Mouse (Mus musculus): ENCODE data around the gene Vmn2r33. TPM values are rescaled to one million over a fixed set of nuclear protein-coding genes. Genes with fewer than 3 reads are reported as not detected.

The Vmn2r33 gene
- not detected in 2 replicates for polyA plus RNA-seq (2015; fragmentation: Nextera tagmentation; extraction: Ambion mirVana)

DNA sequence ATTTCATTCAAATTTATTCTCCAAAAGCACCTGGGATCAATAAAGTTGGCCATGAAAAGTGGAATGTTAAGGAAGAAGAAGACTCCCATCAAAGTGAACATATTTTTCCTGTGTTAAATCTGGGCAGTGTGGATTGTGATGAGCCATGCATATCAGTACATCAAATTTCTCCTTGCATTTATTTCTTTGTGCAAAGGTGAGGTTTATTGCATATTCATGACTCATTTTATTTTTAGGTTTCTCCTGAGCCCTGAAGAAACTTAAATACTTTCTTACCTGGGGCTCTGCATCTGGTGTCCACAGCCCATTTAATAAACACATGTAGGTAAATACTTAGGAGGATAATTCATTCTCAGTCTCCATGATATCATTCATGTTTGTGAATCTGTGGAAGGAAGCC lies at the start of gene Vmn2r33:
Vmn2r33 (minus strand) TSS at position 101 of the 400 bp plus-strand sequence.

Other genes with a start within 250 kb of the Vmn2r33 start
- 0.03 and 0.11 TPM in 2 replicates for gene Vmn2r30, start 229.2 kb downstream of the Vmn2r33 start, polyA plus RNA-seq (2015; fragmentation: Nextera tagmentation; extraction: Ambion mirVana)
- 1.1 TPM in 2 replicates for gene Gm45783, start 192.2 kb downstream of the Vmn2r33 start, polyA plus RNA-seq (2015; fragmentation: Nextera tagmentation; extraction: Ambion mirVana)
- not detected in 2 replicates for gene Vmn2r31, start 167.1 kb downstream of the Vmn2r33 start, polyA plus RNA-seq (2015; fragmentation: Nextera tagmentation; extraction: Ambion mirVana)
- gene Vmn2r32, start 86.8 kb downstream of the Vmn2r33 start, polyA plus RNA-seq (2015; fragmentation: Nextera tagmentation; extraction: Ambion mirVana): not detected in 2 replicates
- not detected in 2 replicates for gene Vmn2r34, start 122.7 kb upstream of the Vmn2r33 start, polyA plus RNA-seq (2015; fragmentation: Nextera tagmentation; extraction: Ambion mirVana)